Mouse (Mus musculus): ENCODE data around the gene Hoxd1.

GRCm38 (mm10) chr2:74720384-74720783, 42.4 kb upstream of the Hoxd1 start:
- no peak for TF ChIP-seq CTCF (IDR thresholded peaks at IDR 0.05; ENCODE audit: low read depth)
- no peak for TF ChIP-seq EP300 (optimal IDR thresholded peaks at IDR 0.05)
